Mouse (Mus musculus) CD8-positive naive resting alpha-beta T cell, adult 2 months (primary cell): Measurements from ENCODE around the gene Adora1.

Experiments used
- DNase-seq, 2 experiments: peaks; one replicate each; pipeline ENCODE4 v3.0.0; 2022; ENCODE audit warnings: low read depth in 2 of 2, low spot score in 2 of 2

Adora1 gene

GRCm38 (mm10) chr1:134240701-134241100 lies 5.5 kb upstream of the Adora1 start:
- DNase-seq, result no peak

- DNase-seq, result no peak
Observed at GRCm38 (mm10) chr1:134237438-134237837, 2.2 kb upstream of the Adora1 start.

- no peak for DNase-seq
Observed at GRCm38 (mm10) chr1:134236142-134236541, 911 bp upstream of the Adora1 start.

GRCm38 (mm10) chr1:134234455-134235390 lies 508 bp downstream of the Adora1 start:
- no peak for DNase-seq

GRCm38 (mm10) chr1:134233681-134234454 lies 1.4 kb downstream of the Adora1 start:
- no peak for DNase-seq

- no peak for DNase-seq
Observed at GRCm38 (mm10) chr1:134232778-134233531, 2.3 kb downstream of the Adora1 start.

GRCm38 (mm10) chr1:134232326-134232725 lies 2.9 kb downstream of the Adora1 start:
- DNase-seq, result no peak

GRCm38 (mm10) chr1:134231681-134232080 lies 3.5 kb downstream of the Adora1 start:
- no peak for DNase-seq

- DNase-seq, result no peak
Observed at GRCm38 (mm10) chr1:134231270-134231669, 4.0 kb downstream of the Adora1 start.

- no peak for DNase-seq
Observed at GRCm38 (mm10) chr1:134230638-134231228, 4.5 kb downstream of the Adora1 start.

GRCm38 (mm10) chr1:134229806-134230575 lies 5.2 kb downstream of the Adora1 start:
- DNase-seq, result no peak

GRCm38 (mm10) chr1:134226739-134227138 lies 8.5 kb downstream of the Adora1 start:
- no peak for DNase-seq

GRCm38 (mm10) chr1:134225375-134225774 lies 9.9 kb downstream of the Adora1 start:
- no peak for DNase-seq

- no peak for DNase-seq
Observed at GRCm38 (mm10) chr1:134224649-134225227, 10.5 kb downstream of the Adora1 start.

- no peak for DNase-seq
Observed at GRCm38 (mm10) chr1:134222122-134223055, 12.8 kb downstream of the Adora1 start.

GRCm38 (mm10) chr1:134221172-134221571 lies 14.1 kb downstream of the Adora1 start:
- no peak for DNase-seq

- no peak for DNase-seq
Observed at GRCm38 (mm10) chr1:134219608-134220007, 15.6 kb downstream of the Adora1 start.

- DNase-seq, result no peak
Observed at GRCm38 (mm10) chr1:134217942-134218341, 17.3 kb downstream of the Adora1 start.

GRCm38 (mm10) chr1:134217028-134217481 lies 18.2 kb downstream of the Adora1 start:
- DNase-seq, result no peak
